Mouse (Mus musculus): Measurements from ENCODE around the gene Gm6710.
"Not testable (repeated sequence)": the region's sequence is repeated elsewhere in the genome, so short reads cannot be mapped to it uniquely, and the experiment has no call there.

The Gm6710 gene

GRCm38 (mm10) chr2:175869024-175869423, at the start of gene Gm6710:
Gm6710 (plus strand) TSS chr2:175869219.
- DNase-seq (ENCODE audit: low spot score): not testable (repeated sequence)
